Mouse (Mus musculus) stomach, postnatal 0 days (tissue): ENCODE results near the gene Apbb1ip.

Experiments used
- CTCF ChIP-seq: IDR thresholded peaks from 2 replicates; pipeline ENCODE4 v1.5.1; 2016; ENCODE audit warnings: antibody characterized with exemption, low read depth, mild to moderate bottlenecking, moderate library complexity
- EP300 ChIP-seq: optimal IDR thresholded peaks from 2 replicates; pipeline ENCODE3; 2016; ENCODE audit warnings: antibody characterized with exemption

DNA sequence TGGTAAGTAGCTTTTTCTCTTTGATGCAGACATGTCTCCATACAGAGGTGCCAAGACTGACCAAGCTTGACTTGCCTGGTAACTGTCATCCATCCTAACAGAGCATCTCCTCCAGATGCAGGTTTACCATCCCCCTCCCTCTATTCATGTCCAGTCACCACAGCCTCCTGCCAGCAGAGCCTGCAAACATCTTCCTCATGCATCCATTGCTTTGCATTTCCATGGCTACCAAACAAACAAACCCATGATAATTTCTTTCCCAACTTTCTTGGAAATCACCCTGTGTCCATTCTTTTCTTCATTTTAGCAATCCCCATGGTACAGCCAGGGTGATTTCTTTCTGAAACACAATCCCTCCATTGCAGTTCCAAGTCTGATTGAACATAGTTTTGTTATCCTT is 2.6 kb upstream of the Apbb1ip start:
- no peak for TF ChIP-seq CTCF
- no peak for TF ChIP-seq EP300
